Mouse (Mus musculus) embryo, embryonic 11.5 days (tissue): Measurements from ENCODE around the gene Rnf214.
"Not testable (repeated sequence)": the region's sequence is repeated elsewhere in the genome, so short reads cannot be mapped to it uniquely, and the experiment has no call there.

Experiments
- DNase-seq: peaks from one replicate; pipeline ENCODE4 v3.0.0-alpha.2; 2012; ENCODE audit warnings: low read depth, low spot score

The Rnf214 gene

DNA sequence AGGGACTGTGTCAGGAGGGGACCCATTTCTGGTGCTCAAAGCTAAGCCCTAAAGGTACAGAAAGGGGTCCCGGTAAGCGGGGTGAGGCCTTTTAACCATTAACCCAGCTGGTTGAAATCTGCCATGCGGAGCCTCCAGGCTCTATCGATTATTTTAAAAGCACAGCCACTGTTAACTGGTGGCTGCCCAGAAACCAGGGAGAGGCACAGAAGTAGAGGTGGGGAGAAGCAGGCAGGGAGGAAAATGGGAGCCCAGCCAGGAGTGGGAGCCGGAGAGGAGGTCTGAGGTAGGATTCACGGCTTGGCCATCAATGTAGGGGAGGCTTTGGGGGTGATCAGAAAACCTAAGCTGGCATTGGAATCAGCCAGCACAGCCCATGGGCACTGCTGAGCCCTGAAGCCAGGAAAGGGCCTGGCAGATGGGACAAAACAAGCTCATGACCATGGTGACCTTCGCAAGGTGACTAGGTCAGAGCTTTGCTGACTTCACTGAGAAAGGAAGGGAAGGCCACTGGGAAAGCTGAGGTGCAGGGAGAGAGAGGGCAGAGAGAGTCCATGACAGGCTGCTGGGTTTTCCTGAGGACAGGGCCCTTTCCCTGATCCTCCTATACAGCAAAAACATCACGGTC, 56.1 kb downstream of the Rnf214 start:
- no peak for DNase-seq

DNA sequence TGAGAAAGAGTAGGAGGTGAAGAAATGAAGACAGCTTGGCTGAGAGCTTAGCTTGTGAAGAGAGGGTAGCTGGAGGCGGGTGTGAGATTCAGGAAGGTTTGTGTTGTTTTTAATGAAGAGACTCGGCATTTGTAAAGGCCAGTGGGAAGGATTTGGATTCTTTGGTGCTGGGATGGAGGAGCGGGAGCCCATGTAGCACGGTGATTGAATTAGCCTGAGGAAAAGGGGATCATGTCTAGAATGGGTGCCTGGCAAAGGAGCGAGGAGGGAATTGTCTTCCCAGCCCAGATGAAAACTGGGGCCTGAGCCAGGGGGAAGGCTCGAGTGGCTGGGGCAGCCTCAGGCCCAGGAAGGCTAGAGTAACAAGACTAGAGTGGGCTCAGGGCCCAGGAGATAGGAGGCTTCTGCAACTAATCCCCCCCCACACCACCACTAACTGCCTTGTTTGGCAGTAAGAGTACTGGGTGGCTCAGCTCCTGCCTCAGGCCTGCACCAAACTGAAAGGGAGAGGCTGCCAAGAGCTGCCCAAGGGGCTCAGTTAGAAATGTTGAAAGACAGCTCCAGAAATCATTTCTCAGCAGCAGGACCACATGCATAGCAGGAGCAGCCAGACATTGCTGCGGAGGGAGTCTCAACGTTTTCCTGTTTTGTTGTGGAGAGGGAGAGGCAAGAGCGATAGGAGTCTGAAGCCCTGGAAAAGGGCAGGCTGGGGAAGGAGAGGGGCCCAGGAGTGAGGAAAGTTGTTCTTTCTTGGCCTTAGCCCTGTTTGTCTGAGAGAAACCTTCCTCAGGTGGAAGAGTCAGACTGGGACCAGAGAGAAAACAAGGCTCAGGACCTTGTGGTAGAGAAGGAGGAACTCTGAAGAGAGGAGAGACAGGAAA, 56.9 kb downstream of the Rnf214 start:
- DNase-seq, result no peak

DNA sequence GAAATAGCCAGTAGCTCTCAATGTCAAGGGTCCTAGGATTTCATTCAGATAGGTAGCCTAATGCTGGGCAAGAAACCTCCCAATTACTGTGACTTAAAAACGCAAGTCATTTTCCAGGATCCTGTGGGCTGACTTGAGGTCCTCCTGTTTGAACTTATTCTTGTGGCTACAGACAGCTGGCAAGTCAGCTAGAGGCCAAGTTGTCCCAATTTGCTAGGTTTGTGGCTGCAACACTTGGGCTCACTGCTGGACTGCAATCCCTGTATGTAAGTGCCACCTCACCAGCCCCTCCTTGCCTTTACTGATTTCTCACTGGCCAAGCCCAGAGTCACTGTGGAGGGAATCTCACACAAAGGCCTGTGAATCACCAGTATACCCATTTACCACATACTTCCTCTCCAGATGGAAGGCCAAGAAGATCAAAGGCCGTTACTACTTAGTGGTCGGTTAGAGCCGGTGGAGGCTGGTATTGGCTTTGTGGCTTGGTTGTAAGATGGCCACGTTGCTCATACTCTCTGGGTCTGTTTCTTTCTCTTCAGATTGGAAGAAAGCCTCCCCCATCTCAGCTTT, 59.7 kb downstream of the Rnf214 start:
- DNase-seq, result no peak

DNA sequence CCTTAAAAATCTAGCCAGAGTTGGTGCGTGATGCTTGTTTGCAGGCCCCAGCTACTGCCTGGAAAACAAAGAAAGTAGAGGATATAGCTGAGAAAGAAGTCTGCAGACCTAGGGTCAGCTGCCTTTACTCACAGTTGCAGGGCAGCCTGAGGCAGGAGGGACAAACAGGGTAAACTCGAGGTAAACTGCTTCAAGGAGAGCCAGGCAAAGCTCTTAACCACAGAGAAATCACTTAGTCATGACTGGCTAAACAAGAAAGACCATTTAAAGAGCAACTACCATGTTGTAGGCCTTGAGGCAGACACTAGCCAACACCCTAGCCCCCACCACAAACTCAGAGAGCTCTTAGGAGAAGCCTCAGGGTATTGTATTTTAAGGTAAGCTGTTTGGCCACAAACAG, 60.5 kb downstream of the Rnf214 start:
- DNase-seq, result not testable (repeated sequence)

DNA sequence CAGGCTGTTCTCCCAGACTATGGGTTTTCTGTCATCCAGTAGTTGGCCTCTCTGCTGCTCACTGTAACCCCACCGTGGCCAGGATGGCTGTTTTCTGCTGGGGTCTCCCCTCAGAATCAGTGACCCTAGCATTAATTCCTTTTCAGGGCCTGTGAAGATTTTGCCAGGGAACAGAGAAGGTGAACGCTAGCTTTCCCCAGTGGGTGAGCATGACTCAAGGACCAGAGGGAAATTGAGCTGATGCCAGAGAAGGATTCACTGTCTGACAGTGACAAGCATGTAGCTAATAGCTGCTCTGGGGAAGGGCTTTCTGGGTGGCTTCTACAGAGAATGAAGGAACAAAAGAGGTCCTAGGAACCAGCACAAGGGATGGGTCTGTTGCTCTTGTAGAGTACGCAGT, 61.2 kb downstream of the Rnf214 start:
- no peak for DNase-seq

DNA sequence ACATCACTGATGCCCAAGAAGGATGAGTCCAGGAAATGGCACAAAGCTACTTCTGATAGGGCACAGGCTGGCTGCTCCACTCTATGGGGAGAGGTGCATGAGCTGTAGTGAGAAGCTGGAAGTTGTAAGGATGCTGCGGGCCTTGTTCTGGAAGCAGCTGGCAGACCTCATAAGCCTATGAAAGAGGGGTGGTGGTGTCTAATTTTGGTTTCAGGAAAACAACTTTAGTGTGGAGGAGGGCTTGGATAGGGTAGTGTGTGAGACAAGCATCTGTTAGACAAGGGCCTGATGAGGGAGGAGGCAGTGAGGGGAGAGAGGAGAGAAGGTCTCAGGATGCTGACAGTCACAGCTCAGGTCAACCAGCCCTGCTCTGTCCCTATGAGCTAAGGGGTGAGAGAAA, 62.9 kb downstream of the Rnf214 start:
- DNase-seq, result no peak

DNA sequence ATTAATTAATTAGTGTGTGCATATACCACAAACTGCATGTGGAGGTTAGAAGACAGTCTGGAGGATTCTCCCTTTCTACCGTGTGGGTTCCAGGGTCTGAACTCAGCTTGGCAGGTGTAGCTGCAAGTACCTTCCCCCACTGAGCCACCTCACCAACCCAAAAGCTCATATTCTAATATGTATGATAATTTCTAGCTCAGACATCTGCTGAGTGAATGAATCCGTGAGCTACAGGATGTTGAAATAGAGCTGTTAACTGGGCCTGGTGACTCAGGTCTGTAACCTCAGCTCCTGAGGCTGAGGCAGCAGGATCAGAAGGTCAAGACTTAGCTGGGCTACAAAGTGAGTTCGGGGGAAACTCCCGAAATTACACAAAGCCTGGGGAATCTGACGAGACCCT, 63.7 kb downstream of the Rnf214 start:
- no peak for DNase-seq

DNA sequence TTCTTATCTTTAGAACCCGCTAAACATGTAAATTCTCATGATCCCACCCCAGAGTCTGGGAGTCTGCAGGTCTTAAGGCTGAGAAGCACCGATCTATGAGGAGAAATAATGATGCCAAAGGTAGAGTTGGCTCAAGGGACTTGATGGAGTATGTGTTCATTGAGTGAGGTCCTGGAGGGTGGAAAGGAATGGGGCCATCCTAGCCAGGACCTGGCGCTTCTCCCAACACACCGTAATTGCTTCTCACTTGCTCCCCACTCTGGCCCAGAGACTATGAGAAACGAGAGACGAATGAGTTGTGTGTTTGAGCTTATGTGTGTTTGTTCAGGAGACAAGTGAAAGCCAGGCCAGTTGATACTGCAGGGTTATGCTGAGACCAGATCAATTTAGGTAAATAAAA, 65.3 kb downstream of the Rnf214 start:
- no peak for DNase-seq

DNA sequence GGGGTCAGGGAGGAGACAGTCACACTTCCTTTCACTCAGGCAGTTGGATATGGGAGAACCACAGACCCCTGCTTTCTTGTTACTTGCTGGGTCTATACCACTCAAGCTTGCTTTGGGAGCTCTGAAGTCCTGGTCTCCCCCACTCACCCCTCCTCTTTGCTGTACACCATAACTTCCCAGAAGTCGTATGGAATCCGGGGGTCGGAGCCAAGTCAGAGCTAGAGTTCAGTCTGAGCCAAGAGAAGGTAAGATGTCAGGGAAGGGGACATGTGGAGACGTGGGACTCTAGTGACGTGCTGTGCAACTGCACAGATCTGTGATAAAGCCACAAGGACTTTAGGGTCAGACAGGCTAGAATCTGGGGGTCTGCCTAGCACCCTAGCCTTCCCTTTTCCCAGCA, 66.4 kb downstream of the Rnf214 start:
- DNase-seq, result no peak

DNA sequence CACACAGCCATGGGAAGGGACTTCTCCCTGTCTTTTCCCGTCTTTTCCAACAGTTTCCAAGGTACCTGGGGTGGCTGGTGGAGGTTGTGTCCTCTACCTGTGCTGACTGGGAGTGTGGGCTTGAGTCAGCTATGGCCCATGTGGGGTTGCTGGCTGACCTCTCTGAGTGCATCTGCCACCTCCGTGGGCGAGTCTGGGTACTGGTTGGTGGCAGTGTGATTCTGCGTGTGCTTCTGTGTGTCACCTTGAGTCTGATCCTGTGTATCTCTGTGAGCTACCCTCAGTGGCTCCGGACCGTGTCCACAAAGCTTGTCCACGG, 66.8 kb downstream of the Rnf214 start:
- no peak for DNase-seq

DNA sequence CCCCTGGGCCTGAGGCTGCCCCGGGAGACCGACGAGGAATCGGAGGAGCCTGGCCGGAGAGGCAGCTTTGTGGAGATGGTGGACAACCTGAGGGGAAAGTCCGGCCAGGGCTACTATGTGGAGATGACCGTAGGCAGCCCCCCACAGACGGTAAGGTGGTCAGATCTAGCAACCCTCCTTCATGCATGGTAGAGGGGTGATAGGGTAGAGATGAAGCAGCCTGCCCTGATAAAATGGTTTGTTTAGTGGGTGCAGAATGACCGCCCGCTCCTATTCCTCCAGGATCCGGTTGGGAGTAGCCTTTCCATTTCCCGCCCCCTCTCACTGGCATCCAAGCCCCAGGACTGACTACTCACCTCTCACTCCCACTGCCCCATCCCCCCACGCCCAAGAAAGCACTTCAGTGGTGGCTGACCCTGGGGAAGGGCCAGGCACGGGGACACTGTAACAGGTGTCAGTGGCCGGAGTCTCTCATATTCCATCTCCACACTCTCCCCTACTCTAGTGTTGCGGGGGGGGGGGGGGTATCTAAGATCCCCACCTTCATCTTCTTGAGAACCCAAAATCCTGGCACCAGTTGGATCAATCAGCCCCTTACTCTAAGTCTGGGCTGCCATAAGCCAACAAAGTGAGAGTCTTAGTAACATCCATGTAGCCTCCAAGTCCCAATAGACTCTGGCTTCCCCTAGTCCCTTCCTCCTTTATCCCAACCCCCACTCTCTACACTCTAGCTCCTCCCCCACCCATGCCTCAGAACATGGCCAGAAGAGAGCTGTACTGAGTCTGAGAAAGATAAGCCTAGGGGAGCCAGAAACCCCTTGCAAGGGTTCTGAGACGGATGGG, 67.4 kb downstream of the Rnf214 start:
- no peak for DNase-seq

DNA sequence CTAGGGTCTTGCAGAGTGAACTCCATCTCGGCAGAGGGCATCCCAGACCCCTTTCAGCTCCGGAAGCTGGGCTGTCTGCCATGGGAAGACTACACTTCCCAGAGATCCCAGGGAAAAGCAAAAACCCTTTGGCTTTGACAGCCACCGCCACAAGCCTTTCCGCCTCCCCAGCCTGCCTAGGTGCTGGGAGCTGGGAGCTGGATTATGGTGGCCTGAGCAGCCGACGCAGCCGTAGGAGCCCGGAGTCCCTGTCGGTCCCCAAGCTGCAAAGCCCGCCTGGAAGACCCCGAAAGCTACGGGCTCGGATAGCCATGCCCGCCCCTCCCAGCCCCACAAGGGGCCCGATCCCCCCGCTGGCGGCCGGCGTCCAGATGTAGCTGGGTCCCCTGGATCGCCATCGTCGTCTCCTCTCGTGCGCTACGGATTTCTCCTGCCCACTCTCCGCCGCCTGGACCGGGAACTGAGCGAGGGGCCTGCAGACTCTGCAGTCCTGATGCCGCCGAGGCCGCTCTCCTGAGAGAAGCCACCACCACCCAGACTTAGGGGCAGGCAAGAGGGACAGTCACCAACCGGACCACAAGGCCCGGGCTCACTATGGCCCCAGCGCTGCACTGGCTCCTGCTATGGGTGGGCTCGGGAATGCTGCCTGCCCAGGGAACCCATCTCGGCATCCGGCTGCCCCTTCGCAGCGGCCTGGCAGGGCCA, 68.1 kb downstream of the Rnf214 start, which contains the start of gene Bace1:
Bace1 (plus strand) TSS at position 147 of the 705 bp plus-strand sequence.
- DNase-seq, result peak; percentile 70

DNA sequence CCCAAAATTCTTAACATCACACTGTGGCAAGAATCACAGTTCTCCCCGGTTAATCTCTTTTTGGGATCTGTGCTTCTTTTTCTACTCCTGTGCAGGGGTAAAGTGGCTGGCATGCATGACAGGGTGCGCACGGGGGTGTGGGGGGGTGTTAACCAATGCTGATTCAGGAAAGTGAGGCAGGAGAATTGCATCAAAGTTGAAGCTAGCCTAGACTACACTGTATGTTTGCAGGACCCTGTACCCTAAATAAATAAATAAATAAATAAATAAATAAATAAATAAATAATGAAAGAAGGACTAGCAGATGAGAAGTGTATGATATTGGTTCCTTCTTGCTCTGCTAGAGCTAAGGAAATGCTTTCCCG, 68.7 kb downstream of the Rnf214 start:
- DNase-seq, result no peak

DNA sequence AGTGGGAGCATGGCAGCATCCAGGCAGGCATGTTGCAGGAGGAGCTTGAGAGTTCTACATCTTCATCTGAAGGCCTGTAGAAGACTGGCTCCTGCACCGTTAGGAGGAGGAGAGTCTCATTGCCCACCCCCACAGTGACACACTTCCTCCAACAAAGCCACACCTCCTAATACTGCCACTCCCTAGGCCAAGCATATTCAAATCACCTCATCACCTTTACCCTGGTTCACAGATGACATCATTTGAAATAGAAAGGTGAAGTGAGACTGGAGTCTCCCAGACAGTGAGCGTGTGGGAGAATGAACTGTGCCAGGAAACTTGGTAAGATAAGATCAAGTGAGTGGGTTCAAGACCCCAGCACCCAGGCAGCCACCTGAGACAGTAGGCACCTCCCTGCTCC, 73.2 kb downstream of the Rnf214 start:
- DNase-seq, result no peak

DNA sequence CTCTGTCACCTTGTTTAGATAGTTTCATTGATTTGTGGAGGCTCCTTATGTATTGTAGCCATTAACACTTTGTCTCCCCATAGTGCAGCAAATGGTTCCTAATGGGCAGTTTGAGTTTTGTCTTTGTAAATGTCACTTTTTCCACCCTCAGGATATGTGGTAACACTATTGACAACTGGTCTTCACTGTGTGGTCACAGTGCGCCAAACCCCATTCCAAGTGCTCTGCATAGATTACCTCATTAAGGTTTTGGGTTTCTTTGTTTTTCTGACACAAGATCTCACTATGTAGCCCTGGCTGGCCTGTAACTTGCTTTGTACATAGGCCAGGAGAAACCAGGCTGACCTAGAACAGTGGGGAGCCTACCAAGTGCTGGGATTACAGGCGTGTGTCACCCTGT, 73.8 kb downstream of the Rnf214 start:
- DNase-seq, result no peak

DNA sequence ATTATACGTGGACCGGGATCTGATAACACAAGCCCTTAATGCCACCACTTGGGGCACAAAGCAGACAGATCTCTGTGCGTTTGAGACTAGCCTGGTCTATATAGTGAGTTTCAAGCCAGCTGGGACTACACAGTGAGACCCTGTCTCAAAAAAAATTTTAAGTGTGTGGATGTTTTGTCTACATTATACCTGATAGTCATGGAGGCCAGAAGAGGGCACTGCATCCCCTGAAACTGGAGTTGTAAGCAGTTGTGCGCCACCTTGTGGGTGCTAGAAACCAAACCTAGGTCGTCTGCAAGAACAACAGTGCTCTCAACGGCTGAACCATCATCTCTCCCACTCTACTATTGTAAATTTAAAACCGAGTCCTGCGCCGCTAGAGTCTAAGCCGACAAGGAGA, 77.6 kb downstream of the Rnf214 start:
- DNase-seq, result peak; percentile 74

DNA sequence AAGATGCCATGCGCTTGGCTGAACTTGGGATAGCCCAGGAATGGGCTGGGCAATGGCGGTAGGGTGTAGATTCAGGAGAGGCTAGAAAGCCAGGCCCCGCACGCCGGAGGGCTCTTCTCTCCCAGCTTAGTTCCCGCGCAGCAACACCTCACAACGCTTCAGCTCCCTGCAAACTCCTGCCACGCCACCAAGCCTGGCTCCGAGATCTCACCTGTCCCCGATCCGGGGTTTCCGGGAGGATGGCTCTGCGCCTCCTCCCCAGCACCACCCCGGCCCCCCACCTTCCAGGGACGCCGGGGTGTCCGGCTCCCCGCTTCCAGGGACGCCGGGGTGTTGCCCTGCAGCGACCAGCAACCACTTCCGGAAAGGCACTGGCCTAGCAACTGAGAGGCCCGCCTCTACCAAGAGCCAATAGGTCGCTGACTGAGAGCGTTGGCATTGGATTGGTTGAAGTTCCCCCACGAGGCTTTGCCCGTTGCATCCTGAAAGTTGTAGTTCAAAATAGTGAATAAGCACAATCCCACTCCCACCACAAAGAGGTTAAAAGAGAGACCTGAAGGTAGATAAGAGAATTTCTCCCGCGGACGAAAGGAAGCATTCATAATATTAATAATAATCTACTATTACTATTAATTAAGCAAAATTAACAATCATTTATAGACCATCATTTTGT, 78.3 kb downstream of the Rnf214 start, which contains the start of gene Cep164:
Cep164 (minus strand) TSS at position 401 of the 673 bp plus-strand sequence.
- peak; percentile 77 for DNase-seq

DNA sequence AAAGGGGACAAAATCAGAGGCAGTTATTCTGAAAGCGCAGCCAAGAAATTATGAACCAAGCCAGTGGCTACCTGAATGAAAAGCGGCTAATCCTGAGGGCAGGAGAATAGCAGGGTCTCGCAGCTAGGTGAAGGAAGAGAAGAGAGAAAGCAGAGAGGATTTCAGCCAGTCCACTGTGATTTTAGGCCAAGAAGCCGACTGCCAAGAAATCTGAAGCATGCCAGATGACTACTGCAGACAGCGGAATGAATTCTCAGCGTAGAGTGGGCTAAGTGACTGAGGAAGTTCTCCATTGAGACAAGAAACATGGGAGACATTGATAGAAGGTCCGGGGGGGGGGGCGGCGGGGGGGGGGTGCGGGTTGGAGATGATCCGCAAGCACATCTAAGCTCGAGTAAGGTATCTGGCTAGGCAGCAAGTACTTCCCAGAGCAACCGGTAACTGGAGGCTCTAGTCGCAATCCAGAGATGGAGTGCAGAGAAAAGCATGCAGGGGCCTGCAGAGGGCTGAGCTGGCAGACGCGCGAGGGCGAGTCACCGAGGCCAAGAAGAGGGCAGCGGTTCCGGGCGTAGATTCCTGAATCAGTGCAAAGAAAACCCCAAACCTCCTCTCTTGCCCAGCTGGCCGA, 78.9 kb downstream of the Rnf214 start:
- DNase-seq, result no peak

DNA sequence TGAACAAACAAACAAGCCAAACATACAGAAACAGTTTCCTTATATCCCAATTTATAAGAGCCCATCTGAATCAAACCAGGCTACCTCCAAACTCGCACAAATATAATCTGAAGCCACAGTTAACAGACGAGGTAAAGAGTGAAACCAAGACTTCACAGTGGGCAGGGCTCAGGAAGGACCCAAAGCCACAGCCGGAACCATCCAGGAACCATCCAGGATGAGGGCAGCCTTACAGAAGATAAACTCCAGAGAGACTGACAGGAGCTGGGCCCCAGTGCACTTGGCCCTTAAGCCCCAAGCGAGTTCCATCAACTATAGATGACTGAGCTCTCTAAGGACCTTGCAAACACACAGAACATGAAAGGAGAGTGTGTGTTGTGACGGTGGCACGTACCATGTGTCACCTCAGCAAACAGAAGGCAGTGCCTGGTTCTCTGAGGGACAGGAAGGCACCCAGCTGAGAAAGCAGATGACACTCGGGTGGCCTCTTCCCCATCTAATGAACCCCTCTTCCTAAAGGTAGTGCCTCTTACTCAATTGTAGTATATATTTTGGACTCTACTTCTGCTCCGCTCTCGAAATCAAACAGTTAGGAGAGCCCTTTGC, 88.2 kb downstream of the Rnf214 start:
- DNase-seq, result no peak

DNA sequence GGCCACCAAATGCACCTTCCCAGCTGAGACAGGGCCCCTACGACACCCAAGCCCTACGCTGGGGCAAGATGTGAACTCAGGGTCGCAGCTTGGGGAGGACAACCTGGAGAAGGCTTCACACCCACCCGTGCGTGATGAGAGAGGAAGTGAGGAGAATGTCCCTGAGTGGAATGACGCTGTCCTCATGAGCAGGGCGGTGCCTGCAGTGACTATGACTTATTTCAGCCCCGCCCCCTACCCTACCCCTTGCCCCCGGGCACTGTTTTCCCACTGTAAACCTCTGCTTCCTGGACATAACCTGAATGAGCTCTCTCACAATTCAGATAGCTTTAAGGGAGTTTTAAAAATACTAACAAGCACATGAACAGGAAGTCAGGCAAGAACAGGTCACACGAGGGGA, 91.2 kb downstream of the Rnf214 start:
- DNase-seq, result no peak
